Mouse (Mus musculus) cerebellum, postnatal 36 days (tissue): ENCODE data around the gene Prr13.

ENCODE experiments used
- DNase-seq, 2 experiments: peaks; one replicate each; pipeline ENCODE4 v3.0.0; 2021 to 2022; ENCODE audit warnings: mixed read lengths in 2 of 2

The Prr13 gene

GRCm38 (mm10) chr15:102461430-102462075 is 2.7 kb downstream of the Prr13 start:
- no peak for DNase-seq

- no peak for DNase-seq
Measured at GRCm38 (mm10) chr15:102463666-102464065, 4.8 kb downstream of the Prr13 start.

- no peak for DNase-seq
Measured at GRCm38 (mm10) chr15:102468675-102469370, 10.0 kb downstream of the Prr13 start.

- DNase-seq: peak; percentile 92 to 97
Measured at GRCm38 (mm10) chr15:102470183-102470604, 11.4 kb downstream of the Prr13 start, which contains the start of gene Pcbp2. Gene Pcbp2, plus strand, starts transcription at chr15:102470539.

GRCm38 (mm10) chr15:102470605-102471294 is 11.9 kb downstream of the Prr13 start:
- peak; percentile 81 to 89 for DNase-seq

- DNase-seq: no peak
Measured at GRCm38 (mm10) chr15:102471295-102471645, 12.4 kb downstream of the Prr13 start.

- DNase-seq: no peak
Measured at GRCm38 (mm10) chr15:102471727-102472126, 12.9 kb downstream of the Prr13 start.

GRCm38 (mm10) chr15:102473246-102473645 is 14.4 kb downstream of the Prr13 start:
- DNase-seq: no peak

GRCm38 (mm10) chr15:102474520-102474919 is 15.7 kb downstream of the Prr13 start:
- no peak for DNase-seq

GRCm38 (mm10) chr15:102483136-102483535 is 24.3 kb downstream of the Prr13 start:
- DNase-seq: no peak

GRCm38 (mm10) chr15:102485853-102486252 is 27.0 kb downstream of the Prr13 start:
- no peak for DNase-seq

- no peak for DNase-seq
Measured at GRCm38 (mm10) chr15:102487664-102488063, 28.8 kb downstream of the Prr13 start.

GRCm38 (mm10) chr15:102498322-102498721 is 39.5 kb downstream of the Prr13 start:
- no peak for DNase-seq

GRCm38 (mm10) chr15:102499370-102499769 is 40.5 kb downstream of the Prr13 start:
- DNase-seq: peak in 1 of 2 experiments; percentile 31

GRCm38 (mm10) chr15:102499851-102500250 is 41.0 kb downstream of the Prr13 start:
- DNase-seq: no peak

- no peak for DNase-seq
Measured at GRCm38 (mm10) chr15:102500479-102500878, 41.7 kb downstream of the Prr13 start.

GRCm38 (mm10) chr15:102501084-102501814 is 42.4 kb downstream of the Prr13 start:
- no peak for DNase-seq

- no peak for DNase-seq
Measured at GRCm38 (mm10) chr15:102502254-102502840, 43.5 kb downstream of the Prr13 start.

GRCm38 (mm10) chr15:102503447-102503846 is 44.6 kb downstream of the Prr13 start, which contains the start of gene Gm10337:
Gene Gm10337, plus strand, starts transcription at chr15:102503722.
- DNase-seq: no peak

GRCm38 (mm10) chr15:102503924-102504782 is 45.3 kb downstream of the Prr13 start:
- no peak for DNase-seq

- peak in 1 of 2 experiments; percentile 14 for DNase-seq
Measured at GRCm38 (mm10) chr15:102505073-102505769, 46.4 kb downstream of the Prr13 start.
